Mouse (Mus musculus) C2C12 (cell line): Measurements from ENCODE around the gene Tspan4. TPM values are rescaled to one million over a fixed set of nuclear protein-coding genes. Genes with fewer than 3 reads are reported as not detected.

Experiments
- H3K27me3 ChIP-seq: one replicate; pipeline ENCODE4 v1.6.1; 2011; ENCODE audit not compliant: control insufficient read depth, insufficient read depth, insufficient read length
- H3K36me3 ChIP-seq: one replicate; pipeline ENCODE4 v1.6.1; 2011; ENCODE audit not compliant: control insufficient read depth, insufficient read depth
- H3K4me3 ChIP-seq: one replicate; pipeline ENCODE4 v1.5.1; 2011; ENCODE audit warnings: mild to moderate bottlenecking, control low read depth; ENCODE audit not compliant: poor library complexity, insufficient read depth, severe bottlenecking
- H3K79me2 ChIP-seq: one replicate; pipeline ENCODE4 v1.6.1; 2011; ENCODE audit not compliant: control insufficient read depth, insufficient read depth
- H3K79me3 ChIP-seq: one replicate; pipeline ENCODE4 v1.6.1; 2011; ENCODE audit warnings: low read depth, control low read depth
- H3ac ChIP-seq: one replicate; pipeline ENCODE3; 2011; ENCODE audit warnings: low read depth; ENCODE audit not compliant: control insufficient read depth, insufficient read length
- CEBPB ChIP-seq: IDR thresholded peaks from one replicate; pipeline ENCODE4 v1.6.1; 2011; ENCODE audit warnings: low read depth, mild to moderate bottlenecking, control low read depth, moderate library complexity
- CTCF ChIP-seq: IDR thresholded peaks from one replicate; pipeline ENCODE4 v1.5.1; 2011; ENCODE audit not compliant: control insufficient read depth, insufficient read depth, insufficient read length
- FOSL1 ChIP-seq: IDR thresholded peaks from one replicate; pipeline ENCODE4 v1.8.0; 2011; ENCODE audit warnings: mild to moderate bottlenecking, low read length; ENCODE audit not compliant: poor library complexity, insufficient read depth, severe bottlenecking
- MAX ChIP-seq: IDR thresholded peaks from one replicate; pipeline ENCODE4 v1.6.1; 2011; ENCODE audit warnings: mild to moderate bottlenecking, control low read depth
- MYOD1 ChIP-seq: IDR thresholded peaks from one replicate; pipeline ENCODE4 v1.6.1; 2011; ENCODE audit warnings: low read depth; ENCODE audit not compliant: control insufficient read depth, insufficient read length
- MYOG ChIP-seq: IDR thresholded peaks from one replicate; pipeline ENCODE4 v1.6.1; 2011; ENCODE audit not compliant: control insufficient read depth, insufficient read length; ENCODE audit errors: extremely low read depth
- USF1 ChIP-seq: IDR thresholded peaks from one replicate; pipeline ENCODE4 v1.6.1; 2011; ENCODE audit warnings: low read depth, mild to moderate bottlenecking, control low read depth, moderate library complexity
- polyA plus RNA-seq: library from polyadenylated mRNA; unstranded; fragments of >200 nt; fragmentation: generic; extraction: Trizol; gene quantifications from one replicate; pipeline ENCODE4 v1.2.1, GENCODE M21; 2012; ENCODE audit warnings: missing spikeins

The Tspan4 gene
- polyA plus RNA-seq, 1 experiment, result 278 TPM

DNA sequence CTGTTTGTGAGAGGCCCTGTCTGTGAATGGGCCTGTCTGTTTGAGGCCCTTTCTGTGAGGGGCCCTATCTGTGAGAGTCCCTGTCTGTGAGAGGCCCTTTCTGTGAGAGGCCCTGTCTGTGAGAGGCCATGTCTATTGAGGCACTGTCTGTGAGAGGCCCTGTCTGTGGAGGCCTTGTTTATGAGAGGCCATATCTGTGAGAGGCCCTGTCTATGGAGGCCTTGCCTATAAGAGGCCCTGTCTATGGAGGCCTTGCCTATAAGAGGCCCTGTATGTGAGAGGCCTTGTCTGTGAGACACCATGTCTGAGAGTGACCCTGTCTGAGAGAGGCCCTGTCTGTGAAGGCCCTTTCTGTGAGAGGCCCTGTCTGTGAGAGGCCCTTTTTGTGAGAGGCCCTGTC lies 33.1 kb downstream of the Tspan4 start:
- H3K79me2 ChIP-seq, result no peaks in the 10 kb centered on the region
- H3K27me3 ChIP-seq, result no peaks in the 10 kb centered on the region
- H3K79me3 ChIP-seq, result no peaks in the 10 kb centered on the region
- TF ChIP-seq MYOG, result no peak
- TF ChIP-seq USF1, result no peak
- no peak for TF ChIP-seq MYOD1
- no peak for TF ChIP-seq CTCF
- TF ChIP-seq MAX, result no peak
- TF ChIP-seq CEBPB, result no peak
- no peak for TF ChIP-seq FOSL1
- H3ac ChIP-seq, result no peak overlapping the region
- no peak overlapping the region for H3K4me3 ChIP-seq
- H3K36me3 ChIP-seq, result no peaks in the 10 kb centered on the region

- H3K4me3 ChIP-seq, result no peak overlapping the region
- no peaks in the 10 kb centered on the region for H3K36me3 ChIP-seq
- H3K79me2 ChIP-seq, result no peaks in the 10 kb centered on the region
- TF ChIP-seq CTCF (no peak), MYOG (no peak), MAX (no peak), CEBPB (no peak), MYOD1 (no peak), USF1 (no peak), FOSL1 (no peak)
- H3ac ChIP-seq, result no peak overlapping the region
- no peaks in the 10 kb centered on the region for H3K27me3 ChIP-seq
- no peaks in the 10 kb centered on the region for H3K79me3 ChIP-seq
Measured at GRCm38 (mm10) chr7:141510196-141510595, 35.2 kb downstream of the Tspan4 start.

DNA sequence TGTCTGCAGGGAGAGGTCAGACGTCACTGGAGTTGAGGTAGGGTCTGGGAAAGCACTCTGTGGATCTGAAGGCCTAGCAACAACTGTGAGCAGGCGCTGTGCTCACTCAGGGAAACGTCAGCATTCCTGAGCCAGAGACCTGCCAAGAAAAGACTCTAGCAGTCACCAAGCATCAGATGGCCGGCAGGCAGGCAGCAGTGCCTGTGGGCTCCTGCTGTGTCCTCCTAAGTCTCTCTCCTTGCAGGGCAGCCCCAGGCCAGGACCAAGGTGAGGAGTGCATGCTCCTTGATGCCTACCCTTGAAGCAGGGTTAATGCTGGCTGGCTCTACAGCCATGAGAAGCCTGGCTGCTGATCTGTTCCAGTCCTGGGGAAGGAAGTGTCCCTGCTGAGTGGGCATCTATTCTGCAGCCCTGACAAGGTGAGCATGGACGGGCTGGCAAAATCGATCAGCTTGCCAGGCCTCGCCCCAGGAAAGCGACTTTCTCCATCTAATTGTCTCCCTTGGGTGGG lies 35.7 kb downstream of the Tspan4 start:
- Histone ChIP-seq H3K79me3 (no peaks in the 10 kb centered on the region), H3K4me3 (no peak overlapping the region), H3ac (no peak overlapping the region), H3K27me3 (no peaks in the 10 kb centered on the region), H3K36me3 (no peaks in the 10 kb centered on the region), H3K79me2 (no peaks in the 10 kb centered on the region)
- TF ChIP-seq MYOG, result no peak
- TF ChIP-seq MAX, result no peak
- TF ChIP-seq CEBPB, result no peak
- TF ChIP-seq CTCF, result no peak
- no peak for TF ChIP-seq USF1
- TF ChIP-seq FOSL1, result no peak
- no peak for TF ChIP-seq MYOD1

DNA sequence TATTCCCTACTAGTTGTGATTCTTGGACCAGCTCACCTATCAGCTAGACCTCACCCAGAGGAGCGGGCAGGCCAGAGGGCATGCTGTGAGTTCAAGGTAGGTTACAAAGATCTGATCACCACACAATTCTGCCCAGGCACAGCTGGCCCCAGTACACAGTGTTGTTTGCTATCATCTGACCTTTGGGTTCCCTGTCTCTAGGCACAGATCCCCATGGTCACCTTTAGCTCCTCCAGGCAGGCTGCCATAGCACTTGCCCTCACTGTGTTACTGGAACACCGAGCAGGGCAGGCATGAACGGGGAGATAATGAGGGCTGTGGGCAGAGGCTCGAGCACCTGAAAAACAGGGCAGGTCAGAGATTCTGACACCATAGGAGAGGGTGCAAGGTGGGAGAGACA lies 42.6 kb downstream of the Tspan4 start:
- Histone ChIP-seq H3K36me3 (no peaks in the 10 kb centered on the region), H3K79me3 (no peaks in the 10 kb centered on the region), H3K4me3 (no peak overlapping the region), H3K27me3 (no peaks in the 10 kb centered on the region), H3K79me2 (no peaks in the 10 kb centered on the region), H3ac (no peak overlapping the region)
- TF ChIP-seq MAX (no peak), CEBPB (no peak), CTCF (no peak), MYOD1 (no peak), USF1 (no peak), FOSL1 (no peak), MYOG (no peak)

GRCm38 (mm10) chr7:141518296-141518695 lies 43.3 kb downstream of the Tspan4 start:
- Histone ChIP-seq H3K79me2 (no peaks in the 10 kb centered on the region), H3K36me3 (no peaks in the 10 kb centered on the region), H3K4me3 (no peak overlapping the region), H3K79me3 (no peaks in the 10 kb centered on the region), H3K27me3 (no peaks in the 10 kb centered on the region), H3ac (no peak overlapping the region)
- TF ChIP-seq FOSL1 (no peak), CTCF (no peak), CEBPB (no peak), MYOG (no peak), MAX (no peak), MYOD1 (no peak), USF1 (no peak)

DNA sequence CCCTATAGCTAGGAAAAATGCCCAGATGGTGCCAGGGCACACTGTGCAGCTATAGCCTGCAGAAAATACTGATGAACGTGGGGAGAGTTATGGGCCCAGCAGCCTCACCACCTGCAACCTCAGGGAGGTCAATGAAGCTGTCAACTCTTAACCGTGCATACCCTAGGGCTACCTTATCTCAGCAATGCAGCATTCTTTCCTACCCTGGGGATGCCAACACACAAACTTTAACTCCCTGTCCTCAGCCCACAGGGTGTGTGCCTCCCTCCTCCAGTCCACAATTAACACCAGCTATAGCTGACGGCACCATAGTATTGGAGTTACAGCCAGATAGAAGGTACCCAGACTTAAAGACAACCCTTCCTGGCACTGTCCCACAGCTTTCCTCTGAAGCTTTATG lies 43.9 kb downstream of the Tspan4 start:
- TF ChIP-seq MYOG (no peak), MYOD1 (no peak), USF1 (no peak), CEBPB (no peak)
- no peaks in the 10 kb centered on the region for H3K27me3 ChIP-seq
- H3K4me3 ChIP-seq, result no peak overlapping the region
- no peaks in the 10 kb centered on the region for H3K36me3 ChIP-seq
- no peaks in the 10 kb centered on the region for H3K79me2 ChIP-seq
- H3ac ChIP-seq, result no peak overlapping the region
- H3K79me3 ChIP-seq, result no peaks in the 10 kb centered on the region
